Mouse (Mus musculus) cerebellum, adult 2 months (tissue): ENCODE measurements around the gene Tbc1d17.

Experiments used
- CTCF ChIP-seq: fragments of 200-500 bp; IDR thresholded peaks from 2 replicates; pipeline ENCODE4 v1.5.1; 2011; ENCODE audit warnings: low read depth, mild to moderate bottlenecking, control low read depth, low read length, moderate library complexity, borderline replicate concordance; ENCODE audit not compliant: insufficient read depth
- POLR2A ChIP-seq: fragments of 200-500 bp; IDR thresholded peaks from 2 replicates; pipeline ENCODE4 v1.6.1; 2011; ENCODE audit warnings: low read length, control low read depth, borderline replicate concordance; ENCODE audit not compliant: insufficient read depth

GRCm38 (mm10) chr7:44819863-44820262 is 29.0 kb downstream of the Tbc1d17 start:
- TF ChIP-seq CTCF = no peak
- TF ChIP-seq POLR2A = no peak
